Mouse (Mus musculus) heart, embryonic 11.5 days (tissue): ENCODE measurements at regions not wholly inside any gene's neighbourhood (a gene's known extent, or its start where the extent isn't known, plus 50 kb on each side); places are given as distances from the start of the nearest gene placed in this dataset.
"Not testable (repeated sequence)": the region's sequence is repeated elsewhere in the genome, so short reads cannot be mapped to it uniquely, and the experiment has no call there.

Source experiments
- ATAC-seq: fragments of 200-750 bp; cut with Nextera tagmentation; replicated peaks from 2 replicates; pipeline ENCODE4 v1.8.0; 2017; ENCODE audit warnings: moderate library complexity; ENCODE audit not compliant: insufficient number of reproducible peaks, low FRiP score, low TSS enrichment
- H3K27ac ChIP-seq: fragments of 300-500 bp; sonication (generic); 2 replicates; pipeline ENCODE4 v1.5.1; 2014; ENCODE audit warnings: mild to moderate bottlenecking, low read depth, low read length
- H3K27me3 ChIP-seq: fragments of 300-500 bp; sonication (generic); 2 replicates; pipeline ENCODE4 v1.6.1; 2014; ENCODE audit warnings: mild to moderate bottlenecking, low read length, mixed read lengths; ENCODE audit not compliant: control insufficient read depth, insufficient read depth
- H3K36me3 ChIP-seq: fragments of 300-500 bp; sonication (generic); 2 replicates; pipeline ENCODE4 v1.6.1; 2014; ENCODE audit warnings: mild to moderate bottlenecking, low read length, moderate library complexity, mixed read lengths; ENCODE audit not compliant: control insufficient read depth, insufficient read depth
- H3K4me1 ChIP-seq: fragments of 300-500 bp; sonication (generic); 2 replicates; pipeline ENCODE4 v1.6.1; 2014; ENCODE audit warnings: low read length; ENCODE audit not compliant: control insufficient read depth, insufficient read depth
- H3K4me2 ChIP-seq: fragments of 300-500 bp; sonication (generic); 2 replicates; pipeline ENCODE4 v1.6.1; 2014; ENCODE audit warnings: mild to moderate bottlenecking, moderate library complexity
- H3K4me3 ChIP-seq: fragments of 300-500 bp; sonication (generic); 2 replicates; pipeline ENCODE4 v1.5.1; 2014; ENCODE audit warnings: low read depth, low read length
- H3K9ac ChIP-seq: fragments of 300-500 bp; sonication (generic); 2 replicates; pipeline ENCODE4 v1.6.1; 2014; ENCODE audit warnings: mild to moderate bottlenecking, low read depth, low read length, moderate library complexity
- H3K9me3 ChIP-seq: fragments of 300-500 bp; sonication (generic); replicated peaks from 2 replicates; pipeline ENCODE4 v1.6.1; 2016; ENCODE audit warnings: low read length; ENCODE audit not compliant: control insufficient read depth
- WGBS: fragments of 180-500 bp; shearing (Covaris S2); extraction: QIAGEN DNeasy Blood & Tissue Kit; methylation state at CpG from one replicate; pipeline ENCODE4 v1.1.7; 2014; ENCODE audit not compliant: insufficient replicate concordance; 5-methylcytosine and 5-hydroxymethylcytosine counted together

DNA sequence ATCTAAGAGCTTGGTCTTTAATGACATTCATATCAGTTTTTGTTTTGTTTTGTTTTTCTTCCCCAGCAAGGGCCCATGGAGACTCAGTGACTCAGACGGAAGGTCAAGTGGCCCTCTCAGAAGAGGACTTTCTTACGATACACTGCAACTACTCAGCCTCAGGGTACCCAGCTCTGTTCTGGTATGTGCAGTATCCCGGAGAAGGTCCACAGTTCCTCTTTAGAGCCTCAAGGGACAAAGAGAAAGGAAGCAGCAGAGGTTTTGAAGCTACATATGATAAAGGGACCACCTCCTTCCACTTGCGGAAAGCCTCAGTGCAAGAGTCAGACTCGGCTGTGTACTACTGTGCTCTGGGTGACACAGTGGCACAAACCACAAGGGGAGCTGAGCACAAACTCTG, 512.2 kb upstream of the Olfr1507 start:
- ATAC-seq, H3K27ac ChIP-seq, H3K27me3 ChIP-seq, H3K9ac ChIP-seq, H3K36me3 ChIP-seq, H3K4me1 ChIP-seq, H3K9me3 ChIP-seq, H3K4me3 ChIP-seq, H3K4me2 ChIP-seq: not testable (repeated sequence)
- WGBS, result no CpG with 5 or more reads among the region's 5 CpGs

DNA sequence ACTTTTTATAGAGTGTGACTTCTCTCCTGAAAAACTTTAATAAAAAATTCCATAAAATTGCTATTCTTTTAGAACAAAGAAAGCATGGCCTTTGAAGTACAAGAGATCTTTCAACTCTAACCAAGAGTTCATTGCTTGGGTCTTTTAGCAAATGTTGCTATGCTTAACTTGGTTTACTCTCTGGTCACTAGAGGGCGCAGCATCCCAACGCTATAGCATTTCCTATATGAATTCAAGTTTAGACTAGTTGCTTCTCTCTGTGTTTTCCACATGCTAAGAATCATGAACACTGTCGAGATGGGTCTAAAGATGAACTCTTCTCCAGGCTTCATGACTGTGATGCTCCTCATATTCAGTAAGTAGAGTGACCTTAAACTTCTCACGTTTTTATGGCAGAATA, 511.8 kb upstream of the Olfr1507 start:
- not testable (repeated sequence) for H3K9ac ChIP-seq, H3K9me3 ChIP-seq, H3K4me2 ChIP-seq, H3K4me1 ChIP-seq, H3K36me3 ChIP-seq, H3K27me3 ChIP-seq, ATAC-seq, H3K27ac ChIP-seq, H3K4me3 ChIP-seq
- no CpG with 5 or more reads among the region's 4 CpGs for WGBS

DNA sequence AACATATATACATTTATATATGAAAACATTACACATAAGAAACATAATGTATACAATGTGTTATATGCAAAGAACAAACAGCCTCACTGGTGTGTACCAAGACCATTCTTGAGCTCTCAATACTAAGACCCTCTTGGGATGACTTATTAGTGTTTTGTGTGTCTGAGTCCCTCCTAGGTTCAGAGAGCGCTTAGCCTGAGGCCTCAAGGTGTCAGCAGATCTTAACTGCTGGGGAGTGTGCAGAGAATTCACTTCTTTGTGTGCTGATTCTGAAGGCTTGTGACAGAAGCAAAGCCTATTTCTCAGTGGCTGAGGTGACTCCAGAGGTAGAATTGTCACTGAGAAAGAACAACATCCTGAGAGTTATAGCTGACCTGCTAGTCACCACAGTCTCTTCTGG, 505.7 kb upstream of the Olfr1507 start:
- H3K36me3 ChIP-seq, H3K27me3 ChIP-seq, H3K4me3 ChIP-seq, H3K9me3 ChIP-seq, H3K4me2 ChIP-seq, H3K9ac ChIP-seq, ATAC-seq, H3K4me1 ChIP-seq, H3K27ac ChIP-seq: not testable (repeated sequence)
- 80% methylated on average over 1 of the region's 1 CpGs for WGBS

DNA sequence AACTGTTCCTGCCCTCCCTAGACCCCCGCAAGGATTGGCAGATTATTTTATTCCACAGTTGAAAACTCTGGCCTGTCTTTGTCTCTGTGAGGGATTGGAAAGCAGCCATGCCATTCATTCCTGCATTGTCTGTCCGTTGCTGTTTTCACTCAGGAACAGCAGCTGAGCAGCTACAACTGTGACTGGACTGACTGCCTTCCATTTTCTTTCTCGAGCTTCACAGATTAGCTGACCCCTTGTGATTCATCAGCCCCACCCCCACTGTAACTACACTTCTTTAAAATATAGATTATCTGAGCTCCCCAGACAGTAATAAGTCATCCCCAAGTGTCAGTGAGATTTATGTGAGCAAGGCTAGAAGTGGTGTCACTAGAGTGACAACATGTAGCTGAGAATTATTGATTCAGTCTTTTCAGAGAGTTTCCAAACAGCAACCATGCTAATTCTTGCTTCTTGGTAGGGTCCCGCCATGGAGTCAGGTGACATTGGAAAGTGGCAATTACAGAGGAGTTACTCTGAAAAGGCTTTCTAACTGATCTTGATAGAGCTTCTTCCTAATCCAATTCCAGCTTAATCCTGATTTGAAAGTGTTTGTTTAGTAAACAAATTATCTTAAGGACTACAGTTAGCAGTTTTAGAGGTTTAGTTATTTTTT, 496.7 kb upstream of the Olfr1507 start:
- not testable (repeated sequence) for H3K27ac ChIP-seq, H3K4me2 ChIP-seq, H3K36me3 ChIP-seq, ATAC-seq, H3K4me3 ChIP-seq, H3K9ac ChIP-seq, H3K27me3 ChIP-seq, H3K9me3 ChIP-seq, H3K4me1 ChIP-seq
- WGBS, result 38% methylated on average over 1 of the region's 4 CpGs

DNA sequence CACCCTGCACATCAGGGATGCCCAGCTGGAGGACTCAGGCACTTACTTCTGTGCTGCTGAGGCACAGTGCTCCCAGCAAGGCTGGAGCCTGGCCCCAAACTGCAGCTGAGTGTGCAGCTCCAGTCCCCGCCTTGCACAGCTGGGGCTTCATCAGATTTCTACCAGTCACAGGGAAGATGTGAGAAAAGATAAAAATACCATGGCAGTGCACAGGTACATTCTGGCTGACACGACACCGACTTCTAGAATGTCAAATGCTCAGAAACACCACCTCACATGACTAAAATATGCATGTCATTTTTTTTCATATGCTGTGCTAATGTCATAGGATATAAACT, 495.7 kb upstream of the Olfr1507 start:
- not testable (repeated sequence) for H3K9me3 ChIP-seq, H3K9ac ChIP-seq, ATAC-seq, H3K4me1 ChIP-seq, H3K4me2 ChIP-seq, H3K36me3 ChIP-seq, H3K4me3 ChIP-seq, H3K27me3 ChIP-seq, H3K27ac ChIP-seq
- whole genome bisulfite sequencing, result no CpG with 5 or more reads among the region's 3 CpGs

DNA sequence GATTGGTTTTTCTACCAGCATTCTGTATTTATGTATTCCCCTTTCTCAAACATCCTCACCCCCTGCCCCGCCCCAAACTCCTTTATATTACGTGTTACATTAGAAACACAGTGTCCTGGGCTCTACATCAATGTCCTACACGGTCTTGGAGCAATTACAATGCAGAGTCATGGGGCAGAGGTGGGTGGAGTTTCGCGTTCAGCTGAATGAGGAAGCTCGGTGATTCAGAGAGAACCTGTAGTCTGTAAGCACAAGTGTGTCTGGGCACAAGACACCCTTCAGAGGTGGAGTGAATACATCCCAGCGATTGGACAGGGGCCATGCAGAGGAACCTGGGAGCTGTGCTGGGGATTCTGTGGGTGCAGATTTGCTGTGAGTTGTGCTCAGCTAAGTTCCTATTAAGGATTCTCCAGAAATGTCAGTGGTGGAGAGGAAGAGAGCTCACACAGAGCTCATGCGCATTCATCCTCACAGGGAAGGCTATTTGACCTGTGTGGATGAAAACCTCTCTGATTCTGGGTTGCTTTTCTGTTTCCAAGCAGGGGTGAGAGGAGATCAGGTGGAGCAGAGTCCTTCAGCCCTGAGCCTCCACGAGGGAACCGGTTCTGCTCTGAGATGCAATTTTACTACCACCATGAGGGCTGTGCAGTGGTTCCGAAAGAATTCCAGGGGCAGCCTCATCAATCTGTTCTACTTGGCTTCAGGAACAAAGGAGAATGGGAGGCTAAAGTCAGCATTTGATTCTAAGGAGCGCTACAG, 495.2 kb upstream of the Olfr1507 start:
- not testable (repeated sequence) for H3K9ac ChIP-seq, H3K36me3 ChIP-seq, H3K27me3 ChIP-seq, H3K4me1 ChIP-seq, ATAC-seq, H3K9me3 ChIP-seq, H3K4me3 ChIP-seq, H3K4me2 ChIP-seq, H3K27ac ChIP-seq
- no CpG with 5 or more reads among the region's 12 CpGs for WGBS

DNA sequence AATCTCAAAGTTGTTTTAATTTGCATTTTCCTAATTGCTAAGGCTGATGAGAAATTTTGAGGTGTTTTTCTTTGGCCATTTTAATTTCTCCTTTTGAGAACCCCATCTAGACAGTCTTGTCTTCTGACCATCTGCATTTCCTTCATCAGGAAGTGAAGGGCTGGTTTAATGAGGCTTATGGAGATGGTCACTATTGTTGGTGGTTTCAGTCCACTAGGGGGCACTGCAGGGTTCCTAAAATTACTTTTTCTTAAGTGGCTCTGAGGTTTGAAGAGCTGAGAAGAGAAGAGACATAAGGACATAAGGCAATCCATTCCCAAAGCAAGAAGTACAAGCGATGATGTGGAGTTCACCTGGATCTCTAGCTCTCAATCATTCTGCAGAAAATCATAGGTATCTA, 494.4 kb upstream of the Olfr1507 start:
- H3K36me3 ChIP-seq, H3K4me3 ChIP-seq, H3K9ac ChIP-seq, H3K27me3 ChIP-seq, H3K9me3 ChIP-seq, H3K4me1 ChIP-seq, H3K4me2 ChIP-seq, H3K27ac ChIP-seq, ATAC-seq: not testable (repeated sequence)
- 48% methylated on average over 1 of the region's 1 CpGs for WGBS

DNA sequence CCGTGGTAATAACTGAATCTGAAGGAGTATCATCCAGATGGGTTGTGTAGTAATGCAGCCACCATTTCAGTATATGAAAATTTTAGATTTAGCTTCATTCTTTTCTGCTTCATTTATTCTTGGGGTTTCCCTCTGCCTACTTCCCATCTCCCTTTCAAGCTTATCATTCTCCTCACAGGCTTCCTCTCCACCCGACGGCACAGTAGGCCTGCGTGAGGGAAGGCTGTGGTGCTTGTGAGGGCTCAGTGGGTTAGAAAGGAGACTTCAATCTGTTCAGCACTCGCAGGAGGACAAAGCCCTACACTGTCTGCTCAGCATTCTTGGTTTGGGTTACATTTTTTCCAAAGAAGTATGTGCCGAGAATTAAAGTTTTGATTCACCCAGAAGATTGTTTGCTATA, 493.0 kb upstream of the Olfr1507 start:
- no CpG with 5 or more reads among the region's 6 CpGs for WGBS

More for the DNA sequence above, 493.0 kb upstream of the Olfr1507 start:
- not testable (repeated sequence) for H3K9me3 ChIP-seq, H3K4me3 ChIP-seq, H3K4me1 ChIP-seq, H3K27me3 ChIP-seq, H3K36me3 ChIP-seq, ATAC-seq, H3K4me2 ChIP-seq, H3K9ac ChIP-seq, H3K27ac ChIP-seq
